Mouse (Mus musculus): Measurements from ENCODE around the gene Mical3. TPM values are rescaled to one million over a fixed set of nuclear protein-coding genes. Genes with fewer than 3 reads are reported as not detected.
"Not testable (repeated sequence)": the region's sequence is repeated elsewhere in the genome, so short reads cannot be mapped to it uniquely, and the experiment has no call there.

Mical3 gene
- polyA plus RNA-seq, 1 experiment from 2014 or later, result 18.0 TPM

DNA sequence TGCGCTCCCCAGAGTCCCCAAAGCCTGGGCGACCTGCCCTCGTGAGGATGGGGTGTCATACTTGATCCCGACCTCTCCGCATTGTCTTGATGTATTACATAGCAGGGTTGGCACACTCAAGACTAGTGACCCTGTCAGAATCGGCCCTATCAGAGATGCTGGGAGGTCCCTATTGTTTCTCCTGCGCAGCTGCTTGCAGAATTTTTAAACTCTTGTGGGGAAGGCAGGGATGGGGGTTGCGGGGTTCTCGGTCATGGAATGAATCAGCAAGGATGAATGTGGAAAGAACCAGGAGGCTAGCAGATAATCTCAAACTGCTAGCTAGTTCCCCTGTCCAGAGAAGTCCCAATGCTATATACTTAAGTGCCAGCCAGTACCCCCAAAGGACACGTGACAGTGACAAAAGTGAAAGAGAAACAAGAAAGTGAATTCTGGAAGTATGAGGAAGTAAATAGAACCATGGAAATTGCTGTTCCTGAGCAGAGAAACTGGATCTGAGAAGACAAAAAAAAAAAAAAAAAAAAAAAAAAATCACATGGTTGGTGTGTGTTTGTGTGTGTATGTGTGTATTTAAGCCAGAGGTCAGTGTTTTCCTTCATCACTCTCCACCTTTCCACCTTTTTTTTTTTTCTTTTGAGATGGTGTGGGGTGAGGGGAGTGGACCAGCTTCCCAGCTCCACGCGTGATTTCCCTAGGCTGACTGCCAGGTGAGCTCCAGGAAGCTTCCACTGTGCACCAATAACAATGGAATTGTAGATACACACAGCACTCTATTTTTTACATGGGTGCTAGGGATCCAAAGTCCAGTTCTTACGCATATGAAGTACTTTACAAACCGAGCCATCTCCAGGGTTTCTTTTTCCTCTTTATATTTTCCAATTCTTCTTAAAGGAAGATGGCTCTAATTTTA lies 213.6 kb downstream of the Mical3 start:
- not testable (repeated sequence) for H3K4me1 ChIP-seq (replicated peaks; ENCODE audit: control insufficient read depth, insufficient read depth, low read length); H3K27ac ChIP-seq (ENCODE audit: low read depth, low read length); H3K36me3 ChIP-seq (ENCODE audit: control insufficient read depth, insufficient read depth, low read length); H3K9me3 ChIP-seq (ENCODE audit: control insufficient read depth, low read length); ATAC-seq (replicated peaks; ENCODE audit: low FRiP score); DNase-seq (ENCODE audit: low spot score); H3K27me3 ChIP-seq (ENCODE audit: control insufficient read depth, insufficient read depth, low read length)
- Histone ChIP-seq H3K4me3 (ENCODE audit: low read depth, low read length) (peak overlapping the region; percentile 44), H3K4me2 (ENCODE audit: low read depth, low read length, severe bottlenecking) (peak overlapping the region; percentile 88), H3K9ac (ENCODE audit: low read length) (peak overlapping the region; percentile 60)
- WGBS, result 29% methylated on average over 10 of the region's 14 CpGs

DNA sequence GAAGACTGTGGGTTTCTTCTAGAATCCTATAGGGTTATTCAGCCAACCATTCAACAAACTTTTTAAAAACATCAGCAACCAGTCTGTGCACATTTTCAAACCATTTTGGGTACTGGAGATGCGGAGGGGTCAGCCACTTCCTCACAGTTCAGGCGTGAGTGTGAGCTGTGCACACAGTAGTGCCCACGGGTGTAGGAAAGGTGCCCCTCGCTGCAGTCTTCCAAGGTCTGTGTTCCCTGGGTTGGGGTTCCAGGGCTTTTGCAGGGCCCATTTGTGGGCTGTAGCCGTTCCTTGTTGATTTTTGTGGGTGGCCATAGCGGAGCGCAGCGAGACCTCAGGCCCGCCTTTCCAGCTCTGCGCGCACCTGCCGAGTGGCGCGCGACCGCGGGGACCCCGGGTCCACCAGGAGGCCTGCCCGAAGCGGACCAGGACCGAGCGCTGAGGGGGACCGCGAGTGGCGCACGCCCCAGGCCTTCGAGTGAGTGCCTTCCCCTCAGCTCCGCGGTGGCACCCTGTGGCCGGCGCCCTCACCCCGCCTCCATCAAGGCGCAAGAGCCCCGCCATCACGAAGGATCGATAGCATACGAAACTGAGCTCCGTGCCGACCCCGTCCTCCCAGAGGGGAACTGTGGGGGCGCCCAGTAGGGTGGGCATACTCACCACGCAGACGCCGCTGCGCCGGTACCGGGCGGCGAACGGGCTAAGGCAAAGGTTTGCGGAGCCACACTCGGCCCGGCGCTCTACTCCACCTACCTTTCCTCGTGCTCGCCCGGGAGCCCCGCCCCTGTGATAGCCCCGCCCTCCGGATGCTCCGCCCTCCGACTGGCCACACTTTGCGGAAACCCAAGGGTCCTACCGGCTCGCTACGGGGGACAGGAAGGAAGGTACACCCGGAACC lies 214.5 kb downstream of the Mical3 start, which contains the start of gene Bid:
TSS of gene Bid (minus strand) at position 780 of the 898 bp plus-strand sequence.
- Histone ChIP-seq H3K4me2 (ENCODE audit: low read depth, low read length, severe bottlenecking) (peak within 1 kb of the TSS; percentile 88), H3K9me3 (ENCODE audit: control insufficient read depth, low read length) (no peaks in the 10 kb centered on the region), H3K27ac (ENCODE audit: low read depth, low read length) (no peak within 1 kb of the TSS), H3K4me3 (ENCODE audit: low read depth, low read length) (peak within 1 kb of the TSS; percentile 44), H3K36me3 (ENCODE audit: control insufficient read depth, insufficient read depth, low read length) (no peaks in the 10 kb centered on the region), H3K9ac (ENCODE audit: low read length) (peak within 1 kb of the TSS; percentile 60), H3K27me3 (ENCODE audit: control insufficient read depth, insufficient read depth, low read length) (peaks cover 3% of the 10 kb centered on the region), H3K4me1 (replicated peaks; ENCODE audit: control insufficient read depth, insufficient read depth, low read length) (peaks cover 4% of the 10 kb centered on the region)
- WGBS, result 1% methylated on average over 67 of the region's 67 CpGs
- ATAC-seq (replicated peaks; ENCODE audit: low FRiP score) (peak; percentile 93), DNase-seq (ENCODE audit: low spot score) (peak; percentile 93)

DNA sequence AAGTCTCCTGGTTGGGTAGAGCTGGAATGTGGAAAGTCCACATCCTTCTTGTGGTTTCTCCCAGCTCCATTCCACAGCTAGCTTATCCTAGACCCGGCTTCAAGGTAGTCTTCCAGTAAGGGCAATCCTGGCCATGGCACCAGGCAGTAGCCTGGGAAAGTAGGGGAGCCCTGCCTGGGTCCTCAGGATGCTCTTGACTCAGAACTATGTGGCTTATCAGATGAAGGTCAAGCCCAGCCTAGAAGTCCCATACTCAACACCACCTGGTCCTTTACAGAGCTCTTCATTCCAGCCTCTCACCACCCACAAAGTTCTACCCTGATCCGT lies 215.2 kb downstream of the Mical3 start:
- H3K4me1 ChIP-seq (replicated peaks; ENCODE audit: control insufficient read depth, insufficient read depth, low read length), result peaks cover 4% of the 10 kb centered on the region
- DNase-seq (ENCODE audit: low spot score) (no peak), ATAC-seq (replicated peaks; ENCODE audit: low FRiP score) (no peak)
- no peak overlapping the region; the same call in 1 of the 2 replicates for H3K4me2 ChIP-seq (ENCODE audit: low read depth, low read length, severe bottlenecking)
- no peak overlapping the region for H3K27ac ChIP-seq (ENCODE audit: low read depth, low read length)
- H3K36me3 ChIP-seq (ENCODE audit: control insufficient read depth, insufficient read depth, low read length), result no peaks in the 10 kb centered on the region
- no peaks in the 10 kb centered on the region for H3K9me3 ChIP-seq (ENCODE audit: control insufficient read depth, low read length)
- H3K9ac ChIP-seq (ENCODE audit: low read length), result no peak overlapping the region
- H3K27me3 ChIP-seq (ENCODE audit: control insufficient read depth, insufficient read depth, low read length), result peaks cover 3% of the 10 kb centered on the region
- 21% methylated on average over 2 of the region's 2 CpGs for WGBS
- H3K4me3 ChIP-seq (ENCODE audit: low read depth, low read length), result peak overlapping the region; percentile 44; the same call in 1 of the 2 replicates

DNA sequence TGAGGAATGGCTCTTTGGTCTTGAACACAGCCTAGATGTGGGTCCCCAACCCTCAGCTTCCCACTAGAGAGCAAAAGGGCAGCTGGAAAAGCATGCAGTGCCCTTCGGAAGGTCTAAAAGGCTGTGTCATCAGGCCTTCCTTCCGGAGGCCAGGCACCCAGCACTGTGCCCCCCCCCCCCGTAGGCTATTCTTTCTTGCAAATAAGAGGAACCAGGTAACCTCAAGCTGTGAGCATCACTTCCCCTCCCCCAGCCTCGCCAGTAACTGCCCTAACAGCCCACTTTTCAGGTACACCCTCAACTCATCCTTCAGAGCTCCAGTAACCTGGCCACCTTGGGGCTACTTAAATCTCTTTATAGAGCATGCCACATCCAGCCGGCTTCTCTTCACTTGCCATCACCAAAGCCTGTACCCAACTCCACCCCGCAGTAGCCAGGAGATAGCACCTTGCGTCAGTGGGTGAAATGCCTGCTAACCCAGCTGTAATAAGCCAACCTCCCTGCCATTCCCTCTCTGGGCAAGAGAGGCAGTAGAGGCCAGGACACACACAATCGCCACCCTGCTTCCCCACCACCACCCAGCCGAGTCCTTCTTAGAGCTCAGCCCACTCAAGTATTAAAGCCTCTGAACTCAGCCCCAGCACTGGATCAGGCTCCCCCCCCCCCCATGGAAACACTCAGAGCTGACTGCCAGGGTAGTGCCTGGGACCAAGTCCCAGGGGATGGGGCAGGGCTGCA lies 215.7 kb downstream of the Mical3 start:
- Histone ChIP-seq H3K9ac (ENCODE audit: low read length) (no peak overlapping the region), H3K27ac (ENCODE audit: low read depth, low read length) (no peak overlapping the region), H3K9me3 (ENCODE audit: control insufficient read depth, low read length) (no peaks in the 10 kb centered on the region), H3K36me3 (ENCODE audit: control insufficient read depth, insufficient read depth, low read length) (no peaks in the 10 kb centered on the region), H3K4me2 (ENCODE audit: low read depth, low read length, severe bottlenecking) (no peak overlapping the region), H3K4me3 (ENCODE audit: low read depth, low read length) (no peak overlapping the region), H3K27me3 (ENCODE audit: control insufficient read depth, insufficient read depth, low read length) (peaks cover 3% of the 10 kb centered on the region), H3K4me1 (replicated peaks; ENCODE audit: control insufficient read depth, insufficient read depth, low read length) (peaks cover 4% of the 10 kb centered on the region)
- ATAC-seq (replicated peaks; ENCODE audit: low FRiP score), result no peak; the same call in 1 of the 2 replicates
- 50% methylated on average over 9 of the region's 9 CpGs for WGBS
- no peak for DNase-seq (ENCODE audit: low spot score)

DNA sequence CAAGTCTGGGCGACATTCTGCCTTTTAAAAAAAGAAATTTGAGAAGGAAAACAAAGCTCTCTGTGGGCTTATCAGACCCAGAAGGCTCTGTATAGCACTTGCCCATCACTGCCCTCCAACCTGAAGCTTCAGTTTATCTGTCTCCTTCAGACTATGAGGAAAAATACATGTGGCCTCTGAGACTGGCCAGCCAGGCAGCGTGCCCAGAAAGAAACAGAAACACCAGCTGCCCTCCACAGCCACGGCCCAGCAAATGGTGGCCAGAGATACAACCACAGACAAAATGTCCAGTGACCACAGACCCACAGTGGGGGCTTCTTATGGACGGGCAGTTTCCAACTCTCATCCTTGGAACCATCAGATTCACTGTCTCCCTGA lies 216.3 kb downstream of the Mical3 start:
- no peak for ATAC-seq (replicated peaks; ENCODE audit: low FRiP score)

DNA sequence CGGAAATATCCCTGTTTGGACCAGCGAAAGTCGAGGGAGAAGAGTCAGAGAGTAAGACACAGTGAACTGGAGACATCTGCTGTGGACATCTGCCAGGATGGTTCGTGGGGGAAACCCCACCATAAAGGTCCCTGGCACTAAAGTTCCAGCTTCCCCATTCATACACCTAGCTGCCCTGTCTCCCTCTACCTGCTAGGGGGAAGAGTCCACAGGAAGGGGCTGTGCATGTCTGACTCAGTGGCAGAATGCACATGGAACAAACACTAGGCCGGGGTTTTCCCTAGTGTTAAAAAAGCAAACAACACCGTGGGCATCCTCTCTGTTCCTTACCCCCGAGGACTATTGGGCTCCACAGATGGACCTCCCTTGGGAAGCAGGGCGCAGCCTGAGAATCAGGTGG lies 217.0 kb downstream of the Mical3 start:
- no peaks in the 10 kb centered on the region for H3K36me3 ChIP-seq (ENCODE audit: control insufficient read depth, insufficient read depth, low read length)
- DNase-seq (ENCODE audit: low spot score), result no peak
- H3K4me3 ChIP-seq (ENCODE audit: low read depth, low read length), result no peak overlapping the region
- no peak overlapping the region for H3K4me2 ChIP-seq (ENCODE audit: low read depth, low read length, severe bottlenecking)
- 85% methylated on average over 8 of the region's 8 CpGs for WGBS
- H3K27ac ChIP-seq (ENCODE audit: low read depth, low read length), result no peak overlapping the region
- ATAC-seq (replicated peaks; ENCODE audit: low FRiP score), result no peak
- peaks cover 3% of the 10 kb centered on the region for H3K27me3 ChIP-seq (ENCODE audit: control insufficient read depth, insufficient read depth, low read length)
- no peak overlapping the region for H3K9ac ChIP-seq (ENCODE audit: low read length)
- no peaks in the 10 kb centered on the region for H3K9me3 ChIP-seq (ENCODE audit: control insufficient read depth, low read length)
- peaks cover 4% of the 10 kb centered on the region for H3K4me1 ChIP-seq (replicated peaks; ENCODE audit: control insufficient read depth, insufficient read depth, low read length)

More for the DNA sequence above, 216.3 kb downstream of the Mical3 start:
- Histone ChIP-seq H3K4me3 (ENCODE audit: low read depth, low read length) (no peak overlapping the region), H3K4me1 (replicated peaks; ENCODE audit: control insufficient read depth, insufficient read depth, low read length) (peaks cover 4% of the 10 kb centered on the region), H3K9ac (ENCODE audit: low read length) (no peak overlapping the region), H3K9me3 (ENCODE audit: control insufficient read depth, low read length) (no peaks in the 10 kb centered on the region), H3K36me3 (ENCODE audit: control insufficient read depth, insufficient read depth, low read length) (no peaks in the 10 kb centered on the region), H3K27ac (ENCODE audit: low read depth, low read length) (no peak overlapping the region), H3K4me2 (ENCODE audit: low read depth, low read length, severe bottlenecking) (no peak overlapping the region), H3K27me3 (ENCODE audit: control insufficient read depth, insufficient read depth, low read length) (peaks cover 3% of the 10 kb centered on the region)
- no peak for DNase-seq (ENCODE audit: low spot score)
- 84% methylated on average over 4 of the region's 4 CpGs for WGBS

DNA sequence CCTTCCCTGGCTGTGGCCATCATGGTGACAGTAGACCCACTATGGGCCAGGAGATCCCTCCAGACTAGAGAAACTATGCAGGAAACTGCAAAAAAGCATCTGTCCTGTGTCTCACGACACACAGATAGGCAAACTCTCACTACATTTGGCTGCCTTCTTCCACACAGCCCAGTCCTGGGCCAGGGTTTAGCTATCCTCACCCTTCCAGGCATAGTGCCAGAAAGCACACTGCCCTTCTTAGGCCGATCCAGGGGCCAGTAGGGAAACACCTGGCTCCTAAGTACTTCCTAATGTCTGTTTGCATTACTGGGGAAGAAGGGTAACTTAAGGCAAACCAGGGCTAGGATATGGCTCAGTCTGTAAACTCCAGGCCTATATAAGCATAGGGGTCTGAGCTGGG lies 217.9 kb downstream of the Mical3 start:
- DNase-seq (ENCODE audit: low spot score), result no peak
- H3K27ac ChIP-seq (ENCODE audit: low read depth, low read length), result no peak overlapping the region
- no peak overlapping the region for H3K9ac ChIP-seq (ENCODE audit: low read length)
- no peak for ATAC-seq (replicated peaks; ENCODE audit: low FRiP score)
- no peaks in the 10 kb centered on the region for H3K9me3 ChIP-seq (ENCODE audit: control insufficient read depth, low read length)
- peaks cover 3% of the 10 kb centered on the region for H3K27me3 ChIP-seq (ENCODE audit: control insufficient read depth, insufficient read depth, low read length)
- WGBS, result 86% methylated on average over 2 of the region's 2 CpGs
- no peak overlapping the region for H3K4me3 ChIP-seq (ENCODE audit: low read depth, low read length)
- no peaks in the 10 kb centered on the region for H3K36me3 ChIP-seq (ENCODE audit: control insufficient read depth, insufficient read depth, low read length)
- peaks cover 4% of the 10 kb centered on the region for H3K4me1 ChIP-seq (replicated peaks; ENCODE audit: control insufficient read depth, insufficient read depth, low read length)
- H3K4me2 ChIP-seq (ENCODE audit: low read depth, low read length, severe bottlenecking), result no peak overlapping the region

Measured in forebrain, embryonic 11.5 days (tissue).